Mouse (Mus musculus) layer of hippocampus, adult 2 months (tissue): ENCODE measurements around the gene Pla2g4b. TPM values are rescaled to one million over a fixed set of nuclear protein-coding genes. Genes with fewer than 3 reads are reported as not detected.
A peak's percentile ranks its signal among the peaks of the same experiment; 100 is the strongest.

Experiments used
- DNase-seq, 2 experiments: peaks; one replicate each; pipeline ENCODE4 v3.0.0; 2022; ENCODE audit warnings: low spot score in 2 of 2
- H3K27ac ChIP-seq: fragments of 200-600 bp; 2 replicates; pipeline ENCODE4 v1.8.1; 2022
- H3K4me3 ChIP-seq: fragments of 200-600 bp; 2 replicates; pipeline ENCODE4 v1.8.1; 2022; ENCODE audit warnings: mild to moderate bottlenecking
- CTCF ChIP-seq: fragments of 200-600 bp; conservative IDR thresholded peaks from 2 replicates; pipeline ENCODE4 v1.8.1; 2022; ENCODE audit warnings: antibody characterized with exemption, mild to moderate bottlenecking, moderate library complexity
- total RNA-seq, 2 experiments: library from RNA; stranded (reverse); gene quantifications; 2 replicates each; pipeline ENCODE4 v1.2.3; 2021

Pla2g4b gene
- total RNA-seq, 2 experiments from 2014 or later = 3.8 to 6.4 TPM

DNA sequence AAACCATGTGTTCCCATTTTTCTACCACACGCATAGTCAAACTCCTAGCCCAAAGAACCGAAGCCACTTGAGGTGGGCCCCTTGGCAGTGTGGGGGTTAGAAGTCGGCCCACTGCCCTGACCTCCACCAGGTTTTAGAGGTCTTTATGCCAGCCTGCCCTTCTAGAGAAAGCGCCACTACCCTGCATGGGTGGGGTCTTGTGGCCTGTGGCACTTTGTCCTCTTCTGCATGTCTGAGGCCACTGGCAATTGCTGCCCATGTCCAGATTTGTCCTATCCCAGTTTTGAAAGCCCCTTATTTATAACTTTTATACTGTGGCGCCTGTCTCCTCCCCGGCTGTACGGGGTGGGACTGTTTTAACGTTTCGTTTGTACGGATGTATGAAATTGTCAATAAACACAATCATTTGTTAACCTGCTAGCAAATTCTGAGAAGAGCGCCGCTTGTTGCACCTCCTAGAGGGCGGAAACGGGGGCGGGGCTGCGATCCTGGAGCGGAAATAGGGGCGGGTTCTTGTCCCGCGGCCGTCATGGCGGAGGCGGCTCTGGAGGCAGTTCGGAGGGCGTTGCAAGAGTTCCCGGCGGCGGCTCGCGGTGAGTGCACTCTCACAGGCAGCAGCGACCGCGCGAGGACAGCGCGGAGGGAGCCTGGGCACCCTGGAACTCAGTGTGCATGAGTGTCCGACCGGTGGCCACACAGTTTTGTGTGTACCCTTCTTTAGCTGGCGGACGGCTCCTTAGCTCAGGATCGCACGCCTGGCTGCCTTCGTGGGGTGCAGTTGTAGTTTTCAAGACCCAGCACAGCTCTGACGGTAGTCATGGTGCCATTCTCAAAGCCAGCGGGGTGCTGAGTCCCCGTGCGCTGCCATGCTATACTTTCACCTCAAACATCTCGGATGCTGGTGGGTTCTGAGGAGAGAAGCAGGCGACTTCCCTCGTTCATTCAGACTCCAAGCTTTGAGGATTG is 6.0 kb upstream of the Pla2g4b start, which contains the start of the genes Jmjd7 and Gm28042:
TSS of gene Jmjd7 (plus strand) at position 500 of the 966 bp plus-strand sequence.
TSS of gene Gm28042 (plus strand) at position 510 of the 966 bp plus-strand sequence.
- peak within 1 kb of the TSS; percentile 93 for H3K27ac ChIP-seq
- peak; percentile 89 to 91 for DNase-seq
- peak; percentile 49 for TF ChIP-seq CTCF
- peak within 1 kb of the TSS; percentile 90 for H3K4me3 ChIP-seq

DNA sequence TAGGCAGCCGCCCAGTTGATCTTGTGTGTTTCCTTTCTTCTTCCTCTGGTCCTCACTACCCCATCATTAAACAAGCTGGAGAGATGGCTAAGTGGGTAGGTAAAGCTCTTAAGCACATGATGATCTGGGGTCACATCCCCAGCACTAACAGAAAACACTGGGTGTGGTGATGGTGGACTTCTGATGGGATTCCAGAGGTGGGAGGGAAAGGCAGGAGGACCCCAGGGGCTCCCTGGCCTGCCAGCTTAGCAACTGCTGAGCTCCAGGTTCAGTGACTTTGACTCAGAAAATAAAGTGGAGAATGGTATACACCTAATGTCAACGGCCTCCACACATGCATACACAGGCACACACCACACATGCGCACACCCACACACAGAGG is 5.3 kb upstream of the Pla2g4b start:
- Histone ChIP-seq H3K27ac (peak overlapping the region; percentile 93), H3K4me3 (peak overlapping the region; percentile 90)
- no peak for TF ChIP-seq CTCF
- DNase-seq = no peak

DNA sequence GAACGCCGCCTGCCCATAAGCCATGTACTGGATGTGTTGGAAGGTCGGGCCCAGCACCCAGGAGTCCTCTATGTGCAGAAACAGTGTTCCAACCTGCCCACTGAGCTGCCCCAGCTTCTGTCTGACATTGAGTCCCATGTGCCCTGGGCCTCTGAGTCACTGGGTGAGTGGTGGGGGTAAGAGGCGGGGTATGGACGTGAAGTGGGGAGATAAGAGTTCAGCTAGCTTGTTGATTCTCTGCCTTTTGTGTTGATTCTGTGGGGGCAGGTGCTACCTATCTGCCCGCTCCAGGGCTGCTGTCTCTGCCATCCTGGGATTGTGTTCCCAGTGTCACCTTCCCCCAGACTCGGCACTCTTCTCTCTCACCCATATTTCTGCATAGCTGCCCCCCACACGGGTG is 2.8 kb upstream of the Pla2g4b start:
- TF ChIP-seq CTCF = no peak
- no peak for DNase-seq

DNA sequence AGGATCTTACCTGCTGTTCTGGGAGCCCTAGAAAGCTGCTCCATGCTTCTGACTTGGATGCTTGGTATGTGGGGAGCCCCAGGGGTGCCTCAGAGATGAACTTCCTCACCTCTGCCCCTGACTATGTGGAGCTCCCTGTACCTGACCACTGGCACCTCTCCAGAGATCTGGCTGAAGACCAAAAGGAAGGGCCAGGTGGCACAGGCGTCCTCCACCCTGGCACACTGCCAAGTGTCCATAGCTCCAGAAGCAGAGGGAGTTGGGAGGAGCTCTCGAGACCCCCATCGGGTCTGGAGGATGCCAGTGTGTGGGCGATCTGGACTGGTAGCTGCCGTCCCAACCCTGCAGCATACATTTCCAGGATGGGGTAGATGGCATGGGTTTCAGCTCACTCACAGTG is 509 bp downstream of the Pla2g4b start:
- no peak overlapping the region for H3K27ac ChIP-seq
- H3K4me3 ChIP-seq = no peak overlapping the region
- TF ChIP-seq CTCF = no peak
- no peak for DNase-seq

More for the DNA sequence above, 2.8 kb upstream of the Pla2g4b start:
- no peak overlapping the region for H3K4me3 ChIP-seq
- no peak overlapping the region for H3K27ac ChIP-seq

DNA sequence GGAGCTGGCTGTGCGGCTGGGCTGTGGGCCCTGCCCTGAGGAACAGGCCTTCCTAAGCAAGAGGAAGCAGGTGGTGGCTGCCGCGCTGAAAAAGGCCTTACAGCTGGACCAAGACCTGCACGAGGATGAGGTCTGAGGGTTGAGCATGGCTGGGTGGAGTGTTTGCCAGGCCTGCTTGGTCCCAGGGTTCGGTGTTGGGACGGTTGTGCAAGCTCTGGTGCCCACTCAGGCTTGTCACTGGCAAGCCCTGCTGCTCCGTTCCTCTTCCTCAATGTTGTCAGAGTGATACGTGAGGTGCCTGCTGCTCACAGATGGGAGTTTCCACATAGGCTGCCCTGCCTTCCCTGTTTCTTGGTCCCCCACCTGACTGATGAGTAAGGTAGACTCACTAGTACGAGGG is 4.5 kb downstream of the Pla2g4b start:
- no peak for TF ChIP-seq CTCF
- Histone ChIP-seq H3K4me3 (no peak overlapping the region), H3K27ac (no peak overlapping the region)
- DNase-seq = no peak

DNA sequence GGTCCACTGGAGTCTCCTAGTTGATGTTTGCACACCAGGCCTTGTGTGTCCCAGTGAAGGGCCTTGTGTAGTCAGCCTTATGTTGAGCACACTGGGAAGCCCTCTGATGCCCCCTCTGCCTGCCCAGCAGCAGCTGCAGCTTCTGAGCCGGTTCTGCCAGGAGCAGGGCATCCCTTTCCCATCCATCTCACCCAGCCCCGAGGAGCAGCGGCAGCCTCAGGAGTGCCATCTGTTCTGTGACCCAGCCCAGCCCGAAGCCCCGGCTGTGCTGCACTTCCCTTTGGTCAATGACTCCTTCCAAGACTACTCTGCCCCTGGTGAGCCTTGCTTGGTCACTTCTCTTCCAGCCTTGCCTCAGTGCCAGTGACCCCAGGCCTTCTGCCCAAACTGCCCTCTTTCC is 7.8 kb downstream of the Pla2g4b start:
- no peak for TF ChIP-seq CTCF
- no peak overlapping the region for H3K27ac ChIP-seq
- DNase-seq = no peak
- no peak overlapping the region for H3K4me3 ChIP-seq

DNA sequence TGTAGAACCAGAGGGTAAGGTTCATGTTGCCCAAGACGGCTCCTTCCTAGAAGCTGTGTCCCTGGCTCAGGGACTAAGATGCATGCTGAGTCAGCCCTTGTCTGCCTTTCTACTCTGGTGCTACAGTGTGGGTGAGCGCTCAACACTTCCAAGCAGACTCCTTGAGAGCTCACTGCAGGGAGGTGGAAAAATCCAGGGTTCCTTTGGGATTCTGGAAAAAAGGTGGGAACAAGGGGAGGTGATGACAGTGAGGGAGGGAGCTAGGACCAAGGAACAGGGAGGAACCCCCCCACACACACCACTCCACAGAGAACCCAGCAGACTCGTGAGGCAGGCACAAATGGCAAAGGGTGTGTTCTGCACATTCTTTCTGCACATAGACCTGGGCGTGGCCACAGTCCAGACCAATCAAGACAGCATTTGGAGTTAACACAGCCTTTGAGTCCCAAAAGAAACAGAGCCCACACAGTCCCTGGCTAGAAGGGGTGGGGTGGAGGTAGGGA is 10.9 kb downstream of the Pla2g4b start:
- no peak overlapping the region for H3K27ac ChIP-seq
- no peak for DNase-seq
- no peak overlapping the region for H3K4me3 ChIP-seq
- TF ChIP-seq CTCF = no peak

DNA sequence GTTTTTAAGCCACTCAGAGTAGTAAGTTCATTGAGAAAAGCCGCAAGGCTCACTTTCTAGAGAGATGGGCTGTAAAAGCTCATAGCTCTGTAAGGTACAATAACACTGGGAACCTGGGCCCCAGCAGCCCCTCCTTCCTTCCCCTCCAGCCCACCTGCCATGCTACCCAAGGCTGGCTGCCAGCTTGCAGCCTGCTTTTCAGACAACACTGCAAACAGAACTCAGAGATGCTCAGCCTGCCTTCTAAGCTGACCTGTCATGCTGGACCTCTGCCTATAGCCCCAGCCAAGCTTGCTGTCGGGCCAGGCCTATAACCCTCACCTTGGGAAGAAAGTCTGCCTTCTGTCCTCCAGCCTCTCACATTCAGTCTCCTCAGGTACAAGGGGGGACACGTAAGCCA is 11.5 kb downstream of the Pla2g4b start:
- no peak for DNase-seq
- Histone ChIP-seq H3K4me3 (no peak overlapping the region), H3K27ac (no peak overlapping the region)
- no peak for TF ChIP-seq CTCF

DNA sequence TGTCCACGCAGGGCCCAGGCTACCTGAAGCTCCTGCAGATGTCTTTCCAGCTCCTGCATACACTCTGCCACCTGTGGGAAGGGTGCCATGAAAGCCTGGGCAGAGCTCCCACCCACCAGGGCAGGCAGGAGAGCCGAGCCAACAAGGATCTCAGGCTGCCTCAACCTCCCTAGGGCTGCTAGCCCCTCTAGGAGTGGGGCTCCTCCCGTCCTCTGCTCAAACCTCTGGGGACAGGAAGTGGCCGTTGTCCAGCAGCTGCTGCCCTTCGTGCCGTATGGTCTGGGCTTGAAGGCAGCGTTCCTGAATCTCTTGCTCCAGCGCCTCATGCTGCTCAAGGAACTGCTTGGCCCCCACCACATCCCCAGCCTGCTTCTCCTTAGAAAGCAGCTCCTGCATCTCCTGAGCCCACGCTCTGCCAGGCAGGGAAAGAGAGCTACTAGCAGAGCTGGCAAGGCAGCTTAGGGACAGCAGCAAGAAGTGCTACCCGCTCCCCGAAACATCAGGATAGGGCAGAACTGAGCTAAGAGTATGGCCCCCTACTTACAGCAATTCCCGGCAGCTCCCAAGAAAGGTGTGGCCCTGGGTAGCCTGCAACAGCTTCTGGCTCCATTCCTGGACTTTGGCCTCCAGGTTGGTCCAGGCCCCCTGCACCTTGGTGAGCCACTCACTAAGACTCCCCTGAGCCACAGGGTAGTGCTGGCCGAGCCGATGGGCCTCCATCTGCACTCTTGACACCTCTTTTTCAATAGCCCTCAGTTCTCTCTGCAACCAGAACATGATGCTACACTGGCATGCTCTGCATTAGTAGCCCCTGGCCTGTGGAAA is 13.5 kb downstream of the Pla2g4b start:
- peak; percentile 27 to 43 for DNase-seq
- Histone ChIP-seq H3K27ac (no peak overlapping the region), H3K4me3 (no peak overlapping the region)
- TF ChIP-seq CTCF = no peak

DNA sequence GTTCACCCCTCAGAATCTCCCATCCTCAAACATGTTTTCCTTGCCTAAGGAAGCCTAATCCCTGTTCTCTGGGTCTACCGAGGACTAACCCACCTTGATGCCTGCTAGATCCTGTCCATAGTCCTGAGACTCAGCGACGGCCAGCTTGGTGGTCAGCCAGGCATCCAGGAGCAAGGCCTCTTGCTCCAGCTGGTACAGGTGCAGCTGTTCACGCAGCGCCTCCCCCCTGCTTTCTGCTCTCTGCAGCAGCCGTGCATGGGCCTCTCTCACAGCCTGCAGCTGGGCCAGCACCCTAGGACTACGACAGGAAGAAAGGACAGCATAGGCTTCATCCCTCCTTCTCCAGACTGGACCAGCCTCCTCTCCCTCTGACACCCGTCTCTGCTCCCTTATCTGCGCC is 15.0 kb downstream of the Pla2g4b start:
- H3K4me3 ChIP-seq = no peak overlapping the region
- DNase-seq = no peak
- TF ChIP-seq CTCF = no peak
- H3K27ac ChIP-seq = no peak overlapping the region

DNA sequence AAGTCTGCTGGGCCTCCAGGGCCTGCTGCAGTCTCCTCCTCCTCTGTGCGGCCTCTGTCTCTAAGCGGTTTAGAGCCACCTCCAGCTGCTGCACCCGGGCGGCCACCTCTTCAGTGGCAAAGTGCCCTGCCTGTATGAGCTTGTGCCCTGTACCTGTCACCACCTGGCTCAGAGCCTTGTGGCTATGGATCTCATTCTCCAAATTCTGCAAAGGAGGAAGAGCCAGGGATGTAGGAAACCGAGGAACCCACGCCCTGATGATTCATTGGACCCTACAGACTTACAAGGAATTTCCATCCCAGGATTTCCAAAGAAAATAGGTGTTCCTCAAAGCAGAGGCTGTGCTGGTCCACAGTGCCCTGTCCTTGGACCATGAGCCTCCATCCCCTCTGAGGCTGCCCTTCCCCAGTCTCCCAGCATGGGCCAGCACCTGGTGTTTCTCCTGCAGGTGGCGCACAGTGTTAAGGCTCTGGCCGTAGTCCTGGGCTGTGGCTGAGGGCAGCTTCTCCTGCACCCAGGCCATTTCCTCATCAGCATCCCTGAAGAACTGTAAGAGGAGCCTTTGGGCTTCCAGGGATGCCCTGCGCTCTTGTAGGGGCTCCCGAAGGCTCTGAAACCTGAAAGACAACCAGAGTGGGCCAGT is 16.5 kb downstream of the Pla2g4b start:
- DNase-seq = no peak
- peak; percentile 69 for TF ChIP-seq CTCF
- H3K4me3 ChIP-seq = no peak overlapping the region
- no peak overlapping the region for H3K27ac ChIP-seq

DNA sequence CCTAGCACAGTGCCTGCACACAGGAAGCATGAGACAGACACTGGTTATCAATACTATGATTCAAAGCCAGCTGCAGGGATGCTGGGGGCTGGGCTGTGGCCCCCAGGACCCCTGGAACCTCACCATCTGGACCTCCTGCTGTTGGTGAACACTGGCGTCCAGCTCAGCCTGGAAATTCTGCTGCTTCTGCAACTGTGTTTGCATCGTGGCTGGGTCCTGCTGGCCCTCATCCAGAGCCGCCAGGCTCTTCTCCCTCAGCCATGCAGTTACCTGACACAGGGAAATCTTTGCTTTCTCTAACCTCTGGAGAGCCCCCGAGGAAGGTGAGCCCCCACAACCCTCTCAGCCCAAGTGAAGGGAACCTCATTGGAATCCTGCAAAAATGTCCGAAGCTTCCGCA is 18.2 kb downstream of the Pla2g4b start:
- no peak overlapping the region for H3K27ac ChIP-seq

More for the DNA sequence above, 18.2 kb downstream of the Pla2g4b start:
- H3K4me3 ChIP-seq = no peak overlapping the region
- no peak for TF ChIP-seq CTCF
- DNase-seq = no peak
